Mouse (Mus musculus) limb, embryonic 11.5 days (tissue): ENCODE measurements around the gene Ttc30a1. TPM values are rescaled to one million over a fixed set of nuclear protein-coding genes. Genes with fewer than 3 reads are reported as not detected.
A peak's percentile ranks its signal among the peaks of the same experiment; 100 is the strongest.
"Not testable (repeated sequence)": the region's sequence is repeated elsewhere in the genome, so short reads cannot be mapped to it uniquely, and the experiment has no call there.

Source experiments
- ATAC-seq: fragments of 200-750 bp; cut with Nextera tagmentation; 2 replicates; pipeline ENCODE4 v1.8.0; 2017; ENCODE audit warnings: low read depth; ENCODE audit not compliant: insufficient number of reproducible peaks, low FRiP score, low TSS enrichment
- DNase-seq: peaks from one replicate; pipeline ENCODE4 v3.0.0-alpha.2; 2015; ENCODE audit warnings: low spot score
- H3K27ac ChIP-seq: fragments of 300-500 bp; sonication (generic); replicated peaks from 2 replicates; pipeline ENCODE4 v1.5.1; 2014; ENCODE audit warnings: low read depth, mild to moderate bottlenecking, low read length
- H3K27me3 ChIP-seq: fragments of 300-500 bp; sonication (generic); 2 replicates; pipeline ENCODE4 v1.6.1; 2014; ENCODE audit warnings: mild to moderate bottlenecking, low read length, mixed read lengths; ENCODE audit not compliant: control insufficient read depth, insufficient read depth
- H3K36me3 ChIP-seq: fragments of 300-500 bp; sonication (generic); 2 replicates; pipeline ENCODE4 v1.6.1; 2014; ENCODE audit warnings: mild to moderate bottlenecking, low read length, moderate library complexity, mixed read lengths; ENCODE audit not compliant: control insufficient read depth, insufficient read depth
- H3K4me1 ChIP-seq: fragments of 300-500 bp; sonication (generic); 2 replicates; pipeline ENCODE4 v1.6.1; 2014; ENCODE audit warnings: low read length, mixed read lengths; ENCODE audit not compliant: control insufficient read depth, insufficient read depth
- H3K4me2 ChIP-seq: fragments of 300-500 bp; sonication (generic); 2 replicates; pipeline ENCODE4 v1.6.1; 2014; ENCODE audit warnings: low read depth, mild to moderate bottlenecking, moderate library complexity; ENCODE audit not compliant: severe bottlenecking
- H3K4me3 ChIP-seq: fragments of 300-500 bp; sonication (generic); 2 replicates; pipeline ENCODE4 v1.5.1; 2014; ENCODE audit warnings: low read depth, low read length
- H3K9ac ChIP-seq: fragments of 300-500 bp; sonication (generic); 2 replicates; pipeline ENCODE4 v1.6.1; 2014; ENCODE audit warnings: mild to moderate bottlenecking, low read length
- H3K9me3 ChIP-seq: fragments of 300-500 bp; sonication (generic); 2 replicates; pipeline ENCODE4 v1.6.1; 2016; ENCODE audit warnings: low read length; ENCODE audit not compliant: control insufficient read depth
- WGBS: fragments of 180-500 bp; shearing (Covaris S2); extraction: QIAGEN DNeasy Blood & Tissue Kit; methylation state at CpG from one replicate; pipeline ENCODE4 v1.1.7; 2014; 5-methylcytosine and 5-hydroxymethylcytosine counted together
- polyA plus RNA-seq: library from polyadenylated mRNA; unstranded; fragments of >200 nt; fragmentation: Nextera tagmentation; extraction: Ambion mirVana; gene quantifications from 2 replicates; pipeline ENCODE4 v1.2.1, GENCODE M21; 2014

Ttc30a1 gene
- polyA plus RNA-seq, 1 experiment from 2014 or later: 12.5 TPM

DNA sequence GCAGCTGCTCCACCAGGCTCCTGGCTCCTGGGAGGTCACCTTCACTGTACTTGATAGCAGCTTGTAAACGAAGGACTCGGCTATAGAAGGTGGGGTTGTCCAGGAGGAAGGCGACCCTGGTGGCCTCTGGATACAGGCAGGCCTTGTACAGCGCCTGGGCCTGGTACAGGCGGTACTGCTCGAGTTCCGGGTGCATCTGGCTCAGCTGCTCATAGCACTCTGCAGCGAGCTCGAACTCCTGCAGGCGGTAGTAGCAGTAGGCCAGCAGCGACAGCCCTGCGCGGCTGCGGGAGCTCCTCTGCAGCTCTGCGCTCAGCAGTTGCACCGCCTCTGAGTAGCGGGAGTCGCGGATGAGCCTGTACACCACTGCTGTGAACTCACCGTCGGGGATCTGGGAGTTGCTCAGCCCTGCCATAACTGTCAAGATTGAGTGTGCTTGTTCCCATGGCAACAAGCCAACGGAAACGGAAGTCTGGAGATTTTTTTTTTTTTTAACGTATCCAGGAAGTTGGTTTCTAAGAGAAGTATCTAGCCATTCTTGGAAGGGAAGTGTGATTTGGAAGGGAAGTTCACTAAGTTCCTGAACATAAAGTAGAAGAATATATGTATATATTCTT is 3.9 kb downstream of the Ttc30a1 start, which contains the start of gene Ttc30a2:
Gene Ttc30a2 (minus strand): TSS at position 419 of the 617 bp plus-strand sequence.
- not testable (repeated sequence) for H3K36me3 ChIP-seq, H3K4me1 ChIP-seq, H3K4me2 ChIP-seq, H3K9ac ChIP-seq, H3K4me3 ChIP-seq, H3K27ac ChIP-seq, DNase-seq, H3K9me3 ChIP-seq, ATAC-seq, H3K27me3 ChIP-seq
- WGBS: 24% methylated on average over 21 of the region's 24 CpGs

DNA sequence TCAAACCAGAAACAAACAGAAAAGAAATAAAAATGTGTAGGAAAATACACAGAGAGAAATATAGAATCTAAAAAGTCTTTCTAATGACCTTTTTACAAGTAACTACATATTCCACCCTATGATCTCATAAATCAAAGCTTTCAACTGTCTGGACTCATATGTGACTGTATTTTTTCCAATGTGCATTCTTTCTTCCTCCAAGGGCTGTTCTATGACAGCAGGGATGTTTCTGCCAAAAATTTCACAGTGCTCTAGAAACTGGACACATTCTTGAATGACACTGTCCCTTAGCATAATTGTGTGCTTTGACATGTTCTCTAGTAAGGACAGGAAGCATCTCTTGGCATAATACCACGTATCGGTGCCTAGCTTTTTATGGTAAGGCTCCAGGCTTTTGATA is 5.7 kb downstream of the Ttc30a1 start:
- WGBS: 84% methylated on average over 2 of the region's 2 CpGs
- not testable (repeated sequence) for H3K4me2 ChIP-seq, H3K27ac ChIP-seq

DNA sequence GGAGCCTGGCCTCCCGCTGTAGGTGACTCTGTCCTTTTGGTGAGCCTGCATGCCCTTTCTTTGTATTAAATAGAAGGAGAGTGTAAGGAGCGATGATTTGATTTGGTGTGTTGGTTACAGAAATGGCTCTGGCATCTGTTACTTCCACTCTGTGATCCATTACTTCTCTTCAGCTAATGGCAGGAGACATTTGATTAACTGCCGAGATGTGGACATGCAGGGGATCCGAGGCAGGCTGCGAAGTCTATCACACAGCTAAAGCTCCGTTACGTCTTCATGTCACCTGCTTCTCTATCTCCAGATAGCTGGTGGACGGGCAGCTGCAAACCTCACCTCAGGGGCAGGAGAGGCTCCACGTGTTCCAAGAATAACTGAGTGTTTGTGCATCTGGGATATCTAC is 7.6 kb downstream of the Ttc30a1 start:
- Histone ChIP-seq H3K4me1 (no peaks in the 10 kb centered on the region), H3K9ac (no peak overlapping the region), H3K36me3 (no peaks in the 10 kb centered on the region), H3K4me3 (no peak overlapping the region), H3K9me3 (no peaks in the 10 kb centered on the region), H3K27me3 (no peaks in the 10 kb centered on the region), H3K27ac (no peak overlapping the region), H3K4me2 (no peak overlapping the region)
- DNase-seq (no peak), ATAC-seq (no peak)
- 53% methylated on average over 9 of the region's 9 CpGs for WGBS

More for the DNA sequence above, 5.7 kb downstream of the Ttc30a1 start:
- H3K9ac ChIP-seq, H3K4me3 ChIP-seq, H3K4me1 ChIP-seq, H3K36me3 ChIP-seq, ATAC-seq, H3K27me3 ChIP-seq, DNase-seq, H3K9me3 ChIP-seq: not testable (repeated sequence)

GRCm38 (mm10) chr2:75964972-75965371 is 16.8 kb downstream of the Ttc30a1 start:
- H3K4me3 ChIP-seq: no peak overlapping the region
- WGBS: 17% methylated on average over 5 of the region's 5 CpGs
- H3K27me3 ChIP-seq: no peaks in the 10 kb centered on the region
- no peaks in the 10 kb centered on the region for H3K36me3 ChIP-seq
- peak overlapping the region; percentile 27; the same call in 1 of the 2 replicates for H3K4me2 ChIP-seq
- peaks cover 21% of the 10 kb centered on the region for H3K4me1 ChIP-seq
- H3K27ac ChIP-seq: no peak overlapping the region
- peak; percentile 72 for DNase-seq
- no peaks in the 10 kb centered on the region for H3K9me3 ChIP-seq
- no peak for ATAC-seq
- H3K9ac ChIP-seq: no peak overlapping the region

DNA sequence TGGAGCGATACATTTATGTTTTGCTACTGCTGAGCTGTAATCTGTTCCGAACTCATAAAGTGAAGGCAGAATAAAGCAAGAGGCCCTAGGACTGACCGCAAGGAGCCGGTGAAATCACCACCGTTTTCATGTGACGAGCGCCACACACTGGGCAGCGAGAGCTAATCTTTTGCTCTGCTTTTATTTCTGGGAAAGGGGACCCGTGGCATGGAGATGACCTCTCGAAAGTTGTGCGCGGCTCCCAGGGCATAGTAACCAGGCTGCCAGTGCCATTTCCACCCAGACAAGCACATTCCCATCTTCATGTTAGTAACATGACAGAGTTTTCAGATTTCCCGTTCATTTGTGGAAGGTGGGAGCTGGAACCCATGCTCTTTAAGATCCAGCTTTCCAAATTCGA is 17.3 kb downstream of the Ttc30a1 start:
- H3K9ac ChIP-seq: no peak overlapping the region
- H3K27ac ChIP-seq: no peak overlapping the region
- peak; percentile 82 for DNase-seq
- WGBS: 11% methylated on average over 14 of the region's 14 CpGs
- no peak for ATAC-seq
- H3K4me1 ChIP-seq: peaks cover 26% of the 10 kb centered on the region
- no peaks in the 10 kb centered on the region for H3K9me3 ChIP-seq
- H3K4me3 ChIP-seq: no peak overlapping the region
- H3K36me3 ChIP-seq: no peaks in the 10 kb centered on the region
- no peaks in the 10 kb centered on the region for H3K27me3 ChIP-seq
- peak overlapping the region; percentile 27; the same call in 1 of the 2 replicates for H3K4me2 ChIP-seq

DNA sequence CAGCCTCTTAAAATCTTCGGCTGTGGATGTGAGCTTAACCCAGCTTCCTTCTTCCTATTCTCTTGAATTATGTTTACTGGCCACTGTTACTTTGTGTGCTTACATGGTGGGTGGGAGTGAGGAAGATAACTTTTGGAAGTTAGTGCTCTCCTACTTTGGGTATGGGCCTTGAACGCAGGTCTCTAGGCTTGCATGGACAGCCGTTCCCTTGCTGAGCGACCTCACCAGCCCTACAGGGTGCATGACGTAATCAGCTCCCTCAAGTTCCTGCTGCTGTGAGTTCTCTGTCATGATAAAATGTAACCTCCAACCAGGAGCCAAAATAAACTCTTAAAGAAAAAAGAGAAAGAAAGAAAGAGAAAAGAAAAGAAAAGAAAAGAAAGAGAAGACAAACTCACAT is 17.7 kb downstream of the Ttc30a1 start:
- Histone ChIP-seq H3K27ac (no peak overlapping the region), H3K36me3 (no peaks in the 10 kb centered on the region), H3K9me3 (no peaks in the 10 kb centered on the region), H3K9ac (no peak overlapping the region), H3K4me1 (peaks cover 30% of the 10 kb centered on the region), H3K27me3 (no peaks in the 10 kb centered on the region), H3K4me3 (no peak overlapping the region), H3K4me2 (no peak overlapping the region)
- 77% methylated on average over 5 of the region's 5 CpGs for WGBS
- no peak for ATAC-seq
- DNase-seq: no peak

DNA sequence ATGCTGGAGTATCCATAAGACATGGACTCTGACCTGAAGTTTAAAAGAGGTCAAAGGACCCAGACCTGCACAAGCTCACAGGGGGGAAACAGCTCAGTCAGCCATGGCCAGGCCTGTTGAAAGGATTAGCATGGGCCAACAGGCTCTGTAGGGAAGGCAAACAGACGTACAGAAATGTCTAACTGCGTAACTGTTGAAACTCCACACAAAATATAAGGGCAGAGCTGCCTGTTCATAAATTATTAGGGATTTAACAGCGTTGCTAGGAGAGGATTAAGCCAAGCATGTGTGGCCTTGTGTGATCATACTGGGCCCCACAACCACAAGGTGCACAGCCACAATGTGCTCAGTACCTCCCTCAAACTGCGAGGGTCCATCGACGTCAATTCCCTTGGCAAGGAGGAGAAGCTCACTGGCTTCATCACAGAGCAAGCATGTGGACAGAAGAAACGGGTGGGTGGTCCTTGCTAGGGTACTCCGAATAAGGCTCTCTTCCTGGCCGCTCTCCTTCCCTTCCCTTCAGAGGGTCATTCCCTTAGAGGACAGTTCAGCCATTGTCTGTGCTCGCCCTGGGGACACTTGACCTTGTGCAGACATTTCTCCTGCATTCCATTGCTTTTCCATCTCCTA is 18.4 kb downstream of the Ttc30a1 start:
- no peaks in the 10 kb centered on the region for H3K9me3 ChIP-seq
- H3K9ac ChIP-seq: no peak overlapping the region
- ATAC-seq: no peak
- DNase-seq: no peak
- H3K36me3 ChIP-seq: no peaks in the 10 kb centered on the region
- WGBS: 61% methylated on average over 10 of the region's 10 CpGs
- no peak overlapping the region for H3K4me2 ChIP-seq
- no peak overlapping the region for H3K27ac ChIP-seq
- H3K4me3 ChIP-seq: no peak overlapping the region
- H3K27me3 ChIP-seq: no peaks in the 10 kb centered on the region
- H3K4me1 ChIP-seq: peaks cover 32% of the 10 kb centered on the region

GRCm38 (mm10) chr2:75960366-75961330 is 21.1 kb downstream of the Ttc30a1 start:
- Histone ChIP-seq H3K9ac (peak overlapping the region; percentile 32; the same call in 1 of the 2 replicates), H3K27me3 (no peaks in the 10 kb centered on the region), H3K4me3 (no peak overlapping the region), H3K27ac (peak overlapping the region; percentile 94), H3K4me1 (peaks cover 35% of the 10 kb centered on the region), H3K36me3 (no peaks in the 10 kb centered on the region), H3K9me3 (no peaks in the 10 kb centered on the region), H3K4me2 (peak overlapping the region; percentile 39; the same call in 1 of the 2 replicates)
- 0 out of 2 replicates have a peak, but pooled peaks have one; percentile 8 for ATAC-seq
- WGBS: 51% methylated on average over 15 of the region's 15 CpGs
- peak; percentile 49 for DNase-seq
